Mouse (Mus musculus): ENCODE results near the gene Col6a6. TPM values are rescaled to one million over a fixed set of nuclear protein-coding genes. Genes with fewer than 3 reads are reported as not detected.

Col6a6 gene
- polyA plus RNA-seq, 1 experiment from 2014 or later = 0.04 TPM

DNA sequence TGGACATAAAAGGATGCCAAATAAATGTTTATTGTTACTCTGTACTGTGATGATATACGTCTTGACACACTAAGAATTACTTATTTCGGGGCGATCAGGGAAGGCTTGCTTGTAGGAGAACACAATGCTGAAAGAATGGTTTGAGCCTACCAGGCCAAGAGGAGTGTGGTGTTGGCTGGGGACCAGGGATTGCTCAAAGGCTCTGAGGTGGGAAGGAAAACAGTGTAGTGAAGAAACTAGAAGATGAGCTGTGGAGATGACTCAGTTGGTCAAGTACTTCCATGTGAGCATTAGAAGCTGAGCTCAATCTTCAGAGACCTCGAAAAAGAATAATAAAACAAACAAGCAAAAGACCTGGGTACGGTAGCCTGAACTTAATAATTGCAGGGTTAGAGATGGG is 13.5 kb downstream of the Col6a6 start:
- no peak overlapping the region for H3K4me2 ChIP-seq (ENCODE audit: low read length)
- WGBS = 85% methylated on average over 5 of the region's 5 CpGs
- H3K27ac ChIP-seq (ENCODE audit: low read length) = no peak overlapping the region
- no peaks in the 10 kb centered on the region for H3K9me3 ChIP-seq (ENCODE audit: control insufficient read depth, low read length)
- no peaks in the 10 kb centered on the region for H3K27me3 ChIP-seq (replicated peaks; ENCODE audit: control insufficient read depth, insufficient read depth, low read length)
- no peaks in the 10 kb centered on the region for H3K36me3 ChIP-seq (ENCODE audit: control insufficient read depth, insufficient read depth)
- ATAC-seq = no peak
- no peaks in the 10 kb centered on the region for H3K4me1 ChIP-seq (replicated peaks; ENCODE audit: control insufficient read depth, insufficient read depth, low read length)
- H3K4me3 ChIP-seq (replicated peaks; ENCODE audit: low read length) = no peak overlapping the region
- H3K9ac ChIP-seq (replicated peaks; ENCODE audit: low read depth, low read length) = no peak overlapping the region

- no peak for ATAC-seq
- H3K9ac ChIP-seq (replicated peaks; ENCODE audit: low read depth, low read length) = no peak overlapping the region
- no peak overlapping the region for H3K4me2 ChIP-seq (ENCODE audit: low read length)
- H3K27ac ChIP-seq (ENCODE audit: low read length) = no peak overlapping the region
- no peaks in the 10 kb centered on the region for H3K36me3 ChIP-seq (ENCODE audit: control insufficient read depth, insufficient read depth)
- no peak overlapping the region for H3K4me3 ChIP-seq (replicated peaks; ENCODE audit: low read length)
- 47% methylated on average over 7 of the region's 7 CpGs for WGBS
- H3K4me1 ChIP-seq (replicated peaks; ENCODE audit: control insufficient read depth, insufficient read depth, low read length) = no peaks in the 10 kb centered on the region
- H3K27me3 ChIP-seq (replicated peaks; ENCODE audit: control insufficient read depth, insufficient read depth, low read length) = no peaks in the 10 kb centered on the region
- H3K9me3 ChIP-seq (ENCODE audit: control insufficient read depth, low read length) = no peaks in the 10 kb centered on the region
Observed at GRCm38 (mm10) chr9:105811458-105811857, 16.5 kb downstream of the Col6a6 start.

DNA sequence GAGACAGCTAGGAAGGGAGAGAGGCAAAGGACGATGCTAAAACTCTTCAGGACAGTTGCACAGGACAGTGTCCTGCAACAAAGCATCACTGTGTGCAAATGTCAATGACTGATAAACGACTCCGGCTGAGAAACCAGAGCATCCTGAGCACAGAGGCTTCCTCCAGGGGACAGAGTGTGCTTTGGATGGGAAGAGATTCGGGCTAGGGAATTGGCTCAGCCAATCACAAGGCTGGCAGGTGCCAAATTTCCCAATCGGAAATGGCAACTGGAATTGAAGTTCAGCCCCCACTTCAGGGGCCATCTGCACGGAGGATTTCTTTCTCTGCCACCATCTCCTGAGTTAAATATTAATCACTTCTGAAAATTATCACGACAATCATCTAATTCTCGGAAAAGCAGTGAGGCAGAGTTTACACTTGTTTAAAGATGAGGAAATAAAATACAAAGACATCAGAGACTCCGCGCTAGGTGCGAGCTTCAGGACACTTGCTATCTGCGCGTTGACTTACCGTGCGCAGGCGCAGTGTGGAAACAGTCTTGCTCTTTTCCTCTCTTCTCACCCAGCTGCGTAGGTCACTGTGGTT is 18.9 kb downstream of the Col6a6 start:
- no peak overlapping the region for H3K4me2 ChIP-seq (ENCODE audit: low read length)
- no peaks in the 10 kb centered on the region for H3K4me1 ChIP-seq (replicated peaks; ENCODE audit: control insufficient read depth, insufficient read depth, low read length)
- H3K4me3 ChIP-seq (replicated peaks; ENCODE audit: low read length) = no peak overlapping the region
- no peaks in the 10 kb centered on the region for H3K9me3 ChIP-seq (ENCODE audit: control insufficient read depth, low read length)
- no peak for ATAC-seq
- H3K9ac ChIP-seq (replicated peaks; ENCODE audit: low read depth, low read length) = no peak overlapping the region
- H3K27me3 ChIP-seq (replicated peaks; ENCODE audit: control insufficient read depth, insufficient read depth, low read length) = no peaks in the 10 kb centered on the region
- H3K36me3 ChIP-seq (ENCODE audit: control insufficient read depth, insufficient read depth) = no peaks in the 10 kb centered on the region
- H3K27ac ChIP-seq (ENCODE audit: low read length) = no peak overlapping the region
- WGBS = 86% methylated on average over 17 of the region's 17 CpGs

GRCm38 (mm10) chr9:105803416-105803815 is 24.5 kb downstream of the Col6a6 start:
- no peak for ATAC-seq
- H3K9ac ChIP-seq (replicated peaks; ENCODE audit: low read depth, low read length) = no peak overlapping the region
- no peak overlapping the region for H3K4me2 ChIP-seq (ENCODE audit: low read length)
- peaks cover 6% of the 10 kb centered on the region; the same call in 1 of the 2 replicates for H3K4me1 ChIP-seq (replicated peaks; ENCODE audit: control insufficient read depth, insufficient read depth, low read length)
- WGBS = 82% methylated on average over 8 of the region's 8 CpGs
- H3K27ac ChIP-seq (ENCODE audit: low read length) = no peak overlapping the region
- H3K4me3 ChIP-seq (replicated peaks; ENCODE audit: low read length) = no peak overlapping the region
- no peaks in the 10 kb centered on the region for H3K9me3 ChIP-seq (ENCODE audit: control insufficient read depth, low read length)
- H3K36me3 ChIP-seq (ENCODE audit: control insufficient read depth, insufficient read depth) = no peaks in the 10 kb centered on the region
- no peaks in the 10 kb centered on the region for H3K27me3 ChIP-seq (replicated peaks; ENCODE audit: control insufficient read depth, insufficient read depth, low read length)

DNA sequence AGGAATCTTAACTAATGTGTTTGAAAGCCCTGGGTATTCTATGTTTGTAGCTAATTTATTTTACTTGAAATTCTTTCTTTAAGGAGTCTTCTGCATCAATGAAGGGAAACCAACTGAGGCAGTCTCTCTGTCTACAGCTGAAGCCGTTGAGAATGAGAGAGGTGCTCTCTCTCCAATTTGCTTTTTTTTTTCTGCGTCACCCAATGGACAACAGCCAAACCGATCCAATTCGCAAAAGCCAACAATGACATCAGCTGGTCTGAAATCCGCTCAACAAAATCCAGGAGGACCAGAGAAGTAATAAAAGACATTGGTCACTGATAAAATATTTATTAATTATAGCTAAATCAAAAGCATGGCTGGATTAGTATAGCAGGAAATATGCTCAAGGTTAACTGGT is 26.5 kb downstream of the Col6a6 start:
- no peak overlapping the region for H3K9ac ChIP-seq (replicated peaks; ENCODE audit: low read depth, low read length)
- H3K27me3 ChIP-seq (replicated peaks; ENCODE audit: control insufficient read depth, insufficient read depth, low read length) = no peaks in the 10 kb centered on the region
- no peaks in the 10 kb centered on the region for H3K36me3 ChIP-seq (ENCODE audit: control insufficient read depth, insufficient read depth)
- 57% methylated on average over 5 of the region's 5 CpGs for WGBS
- no peak overlapping the region for H3K4me2 ChIP-seq (ENCODE audit: low read length)
- no peak overlapping the region for H3K4me3 ChIP-seq (replicated peaks; ENCODE audit: low read length)
- ATAC-seq = no peak
- H3K9me3 ChIP-seq (ENCODE audit: control insufficient read depth, low read length) = no peaks in the 10 kb centered on the region
- peaks cover 6% of the 10 kb centered on the region; the same call in 1 of the 2 replicates for H3K4me1 ChIP-seq (replicated peaks; ENCODE audit: control insufficient read depth, insufficient read depth, low read length)
- H3K27ac ChIP-seq (ENCODE audit: low read length) = no peak overlapping the region

DNA sequence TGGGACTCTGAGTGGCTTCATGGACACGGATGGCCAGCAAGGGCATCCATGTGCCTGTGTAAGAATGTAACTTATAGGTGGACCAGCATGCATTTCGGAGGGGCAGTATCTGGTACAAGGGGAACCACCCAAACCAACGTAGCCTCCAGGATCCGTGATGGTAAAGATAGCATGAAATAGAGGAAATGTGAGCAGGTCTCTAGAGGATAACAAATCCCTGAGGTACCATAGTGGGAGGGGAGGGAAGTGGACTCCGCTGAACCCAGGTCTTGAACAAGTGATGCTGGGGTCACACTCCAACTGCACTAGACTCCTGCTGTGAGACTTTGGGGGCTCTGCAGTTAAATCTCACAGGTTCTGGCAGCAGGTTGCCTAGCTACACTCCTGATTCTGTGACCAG is 27.7 kb downstream of the Col6a6 start:
- Histone ChIP-seq H3K36me3 (ENCODE audit: control insufficient read depth, insufficient read depth) (no peaks in the 10 kb centered on the region), H3K4me1 (replicated peaks; ENCODE audit: control insufficient read depth, insufficient read depth, low read length) (peaks cover 15% of the 10 kb centered on the region), H3K27me3 (replicated peaks; ENCODE audit: control insufficient read depth, insufficient read depth, low read length) (no peaks in the 10 kb centered on the region), H3K4me2 (ENCODE audit: low read length) (no peak overlapping the region), H3K4me3 (replicated peaks; ENCODE audit: low read length) (no peak overlapping the region), H3K27ac (ENCODE audit: low read length) (no peak overlapping the region), H3K9me3 (ENCODE audit: control insufficient read depth, low read length) (no peaks in the 10 kb centered on the region), H3K9ac (replicated peaks; ENCODE audit: low read depth, low read length) (no peak overlapping the region)
- 88% methylated on average over 5 of the region's 5 CpGs for WGBS
- ATAC-seq = no peak

- H3K27ac ChIP-seq (ENCODE audit: low read length) = peak overlapping the region; percentile 23
Observed at GRCm38 (mm10) chr9:105796137-105796536, 31.8 kb downstream of the Col6a6 start.

GRCm38 (mm10) chr9:105794965-105795364 is 33.0 kb downstream of the Col6a6 start:
- no peak overlapping the region for H3K4me2 ChIP-seq (ENCODE audit: low read length)
- no peak overlapping the region for H3K9ac ChIP-seq (replicated peaks; ENCODE audit: low read depth, low read length)
- H3K36me3 ChIP-seq (ENCODE audit: control insufficient read depth, insufficient read depth) = no peaks in the 10 kb centered on the region
- H3K27me3 ChIP-seq (replicated peaks; ENCODE audit: control insufficient read depth, insufficient read depth, low read length) = no peaks in the 10 kb centered on the region
- no peaks in the 10 kb centered on the region for H3K9me3 ChIP-seq (ENCODE audit: control insufficient read depth, low read length)
- WGBS = 47% methylated on average over 4 of the region's 4 CpGs
- H3K4me3 ChIP-seq (replicated peaks; ENCODE audit: low read length) = no peak overlapping the region
- no peak overlapping the region for H3K27ac ChIP-seq (ENCODE audit: low read length)
- ATAC-seq = no peak
- peaks cover 10% of the 10 kb centered on the region for H3K4me1 ChIP-seq (replicated peaks; ENCODE audit: control insufficient read depth, insufficient read depth, low read length)

More at GRCm38 (mm10) chr9:105796137-105796536, 31.8 kb downstream of the Col6a6 start:
- H3K36me3 ChIP-seq (ENCODE audit: control insufficient read depth, insufficient read depth) = no peaks in the 10 kb centered on the region
- peak overlapping the region; percentile 17; the same call in 1 of the 2 replicates for H3K9ac ChIP-seq (replicated peaks; ENCODE audit: low read depth, low read length)
- peaks cover 12% of the 10 kb centered on the region for H3K4me1 ChIP-seq (replicated peaks; ENCODE audit: control insufficient read depth, insufficient read depth, low read length)
- no peak overlapping the region for H3K4me3 ChIP-seq (replicated peaks; ENCODE audit: low read length)
- no peaks in the 10 kb centered on the region for H3K9me3 ChIP-seq (ENCODE audit: control insufficient read depth, low read length)
- 0 out of 2 replicates have a peak, but pooled peaks have one; percentile 18 for ATAC-seq
- H3K4me2 ChIP-seq (ENCODE audit: low read length) = peak overlapping the region; percentile 18
- no peaks in the 10 kb centered on the region for H3K27me3 ChIP-seq (replicated peaks; ENCODE audit: control insufficient read depth, insufficient read depth, low read length)
- WGBS = 28% methylated on average over 6 of the region's 6 CpGs

- no peak overlapping the region for H3K4me3 ChIP-seq (replicated peaks; ENCODE audit: low read length)
- no peak overlapping the region for H3K9ac ChIP-seq (replicated peaks; ENCODE audit: low read depth, low read length)
- H3K27me3 ChIP-seq (replicated peaks; ENCODE audit: control insufficient read depth, insufficient read depth, low read length) = no peaks in the 10 kb centered on the region
- peaks cover 10% of the 10 kb centered on the region for H3K4me1 ChIP-seq (replicated peaks; ENCODE audit: control insufficient read depth, insufficient read depth, low read length)
- no peak overlapping the region for H3K27ac ChIP-seq (ENCODE audit: low read length)
- H3K9me3 ChIP-seq (ENCODE audit: control insufficient read depth, low read length) = no peaks in the 10 kb centered on the region
- no peak for ATAC-seq
- WGBS = 61% methylated on average over 5 of the region's 5 CpGs
- no peaks in the 10 kb centered on the region for H3K36me3 ChIP-seq (ENCODE audit: control insufficient read depth, insufficient read depth)
- no peak overlapping the region for H3K4me2 ChIP-seq (ENCODE audit: low read length)
Observed at GRCm38 (mm10) chr9:105791810-105792209, 36.1 kb downstream of the Col6a6 start.

DNA sequence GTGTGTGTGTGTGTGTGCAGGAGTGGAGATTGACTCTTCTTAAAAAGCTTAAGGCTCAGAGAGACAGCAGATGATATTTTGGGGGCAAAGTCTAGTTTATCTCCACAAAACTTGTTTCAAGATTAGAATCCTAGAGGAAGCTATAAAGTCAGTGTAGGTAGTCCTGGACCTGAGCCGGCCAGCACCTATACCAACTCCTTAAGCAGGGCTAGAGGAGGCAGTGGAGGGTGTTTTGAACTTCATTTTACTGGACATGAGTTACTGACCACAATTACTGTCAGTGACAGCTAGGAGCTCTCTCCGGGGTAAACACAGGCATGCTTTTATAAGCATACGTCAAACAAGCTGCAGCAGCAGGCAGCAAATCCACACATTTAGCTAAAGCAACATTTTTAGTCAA is 39.8 kb downstream of the Col6a6 start:
- Histone ChIP-seq H3K4me2 (ENCODE audit: low read length) (no peak overlapping the region), H3K9ac (replicated peaks; ENCODE audit: low read depth, low read length) (no peak overlapping the region), H3K27me3 (replicated peaks; ENCODE audit: control insufficient read depth, insufficient read depth, low read length) (no peaks in the 10 kb centered on the region), H3K27ac (ENCODE audit: low read length) (no peak overlapping the region), H3K4me1 (replicated peaks; ENCODE audit: control insufficient read depth, insufficient read depth, low read length) (no peaks in the 10 kb centered on the region), H3K4me3 (replicated peaks; ENCODE audit: low read length) (no peak overlapping the region), H3K9me3 (ENCODE audit: control insufficient read depth, low read length) (no peaks in the 10 kb centered on the region), H3K36me3 (ENCODE audit: control insufficient read depth, insufficient read depth) (no peaks in the 10 kb centered on the region)
- 72% methylated on average over 3 of the region's 3 CpGs for WGBS
- no peak for ATAC-seq

Data from forebrain, embryonic 16.5 days (tissue).